Mouse (Mus musculus) myocyte (in vitro differentiated cells): ENCODE measurements at regions not wholly inside any gene's neighbourhood (a gene's known extent, or its start where the extent isn't known, plus 50 kb on each side); places are given as distances from the start of the nearest gene placed in this dataset.

ENCODE experiments used
- H3K27me3 ChIP-seq: one replicate; pipeline ENCODE4 v1.6.1; 2011; ENCODE audit not compliant: control insufficient read depth, insufficient read depth, insufficient read length
- H3K36me3 ChIP-seq: one replicate; pipeline ENCODE4 v1.6.1; 2011; ENCODE audit not compliant: control insufficient read depth, insufficient read depth
- H3K4me2 ChIP-seq: one replicate; pipeline ENCODE4 v1.6.1; 2011; ENCODE audit warnings: low read depth, control low read depth
- H3K4me3 ChIP-seq: one replicate; pipeline ENCODE4 v1.5.1; 2011; ENCODE audit warnings: mild to moderate bottlenecking, control low read depth, moderate library complexity
- H3K79me2 ChIP-seq: one replicate; pipeline ENCODE4 v1.6.1; 2011; ENCODE audit not compliant: control insufficient read depth, insufficient read depth
- H3ac ChIP-seq: one replicate; pipeline ENCODE4 v1.6.1; 2011; ENCODE audit not compliant: control insufficient read depth, insufficient read length
- CEBPB ChIP-seq: IDR thresholded peaks from 2 replicates; pipeline ENCODE4 v1.6.1; 2011; ENCODE audit warnings: mild to moderate bottlenecking, moderate library complexity; ENCODE audit not compliant: poor library complexity, insufficient read depth, severe bottlenecking
- E2F4 ChIP-seq: IDR thresholded peaks from one replicate; pipeline ENCODE4 v1.6.1; 2011; ENCODE audit warnings: mild to moderate bottlenecking, control low read depth, moderate library complexity; ENCODE audit not compliant: insufficient read depth
- MAX ChIP-seq: IDR thresholded peaks from one replicate; pipeline ENCODE4 v1.6.1; 2011; ENCODE audit warnings: low read depth, mild to moderate bottlenecking, control low read depth
- MYOD1 ChIP-seq, 3 experiments: IDR thresholded peaks; one replicate each; pipeline ENCODE4 v1.6.1; 2011; ENCODE audit warnings: control low read depth in 2 of 3, low read depth in 2 of 3, mild to moderate bottlenecking in 2 of 3, moderate library complexity in 1 of 3; ENCODE audit not compliant: insufficient read length in 2 of 3, control insufficient read depth in 1 of 3
- MYOG ChIP-seq, 3 experiments: IDR thresholded peaks; one replicate each; pipeline ENCODE4 v1.6.1; 2011; ENCODE audit warnings: control low read depth in 2 of 3, low read depth in 2 of 3, mild to moderate bottlenecking in 2 of 3; ENCODE audit not compliant: insufficient read length in 2 of 3, control insufficient read depth in 1 of 3, insufficient read depth in 1 of 3
- POLR2A ChIP-seq: IDR thresholded peaks from one replicate; pipeline ENCODE4 v1.6.1; 2011; ENCODE audit warnings: low read depth, mild to moderate bottlenecking, control low read depth, moderate library complexity; ENCODE audit not compliant: insufficient read length
- POLR2AphosphoS2 ChIP-seq: IDR thresholded peaks from one replicate; pipeline ENCODE4 v1.6.1; 2011; ENCODE audit warnings: low read depth, control low read depth; ENCODE audit not compliant: insufficient read length
- REST ChIP-seq: IDR thresholded peaks from one replicate; pipeline ENCODE4 v1.6.1; 2011; ENCODE audit warnings: mild to moderate bottlenecking, control low read depth, moderate library complexity; ENCODE audit not compliant: insufficient read depth, insufficient read length
- SRF ChIP-seq: IDR thresholded peaks from one replicate; pipeline ENCODE4 v1.6.1; 2011; ENCODE audit warnings: low read depth; ENCODE audit not compliant: control insufficient read depth, insufficient read length
- TCF12 ChIP-seq: IDR thresholded peaks from one replicate; pipeline ENCODE4 v1.6.1; 2011; ENCODE audit warnings: mild to moderate bottlenecking, control low read depth; ENCODE audit not compliant: poor library complexity, insufficient read depth, severe bottlenecking
- TCF3 ChIP-seq: IDR thresholded peaks from one replicate; pipeline ENCODE4 v1.6.1; 2011; ENCODE audit warnings: low read depth, control low read depth; ENCODE audit not compliant: insufficient read length
- USF1 ChIP-seq: IDR thresholded peaks from one replicate; pipeline ENCODE4 v1.6.1; 2011; ENCODE audit warnings: low read depth, mild to moderate bottlenecking, control low read depth, moderate library complexity

- Histone ChIP-seq H3K36me3 (no peaks in the 10 kb centered on the region), H3K27me3 (no peaks in the 10 kb centered on the region), H3K4me3 (no peak overlapping the region), H3ac (no peak overlapping the region), H3K79me2 (no peaks in the 10 kb centered on the region), H3K4me2 (no peak overlapping the region)
- TF ChIP-seq MYOG (IDR thresholded peaks at IDR 0.05; ENCODE audit: control insufficient read depth in 1 of 3, insufficient read depth in 1 of 3, insufficient read length in 2 of 3, low read depth in 2 of 3) (no peak), E2F4 (no peak), REST (no peak), POLR2AphosphoS2 (no peak), USF1 (no peak), TCF12 (no peak), SRF (no peak), MYOD1 (IDR thresholded peaks at IDR 0.05; ENCODE audit: control insufficient read depth in 1 of 3, insufficient read length in 2 of 3, low read depth in 2 of 3) (no peak), MAX (no peak), TCF3 (no peak), CEBPB (no peak), POLR2A (no peak)
These were observed 544.1 kb downstream of the D3Ertd751e start for GRCm38 (mm10) chr3:42286471-42286870.

DNA sequence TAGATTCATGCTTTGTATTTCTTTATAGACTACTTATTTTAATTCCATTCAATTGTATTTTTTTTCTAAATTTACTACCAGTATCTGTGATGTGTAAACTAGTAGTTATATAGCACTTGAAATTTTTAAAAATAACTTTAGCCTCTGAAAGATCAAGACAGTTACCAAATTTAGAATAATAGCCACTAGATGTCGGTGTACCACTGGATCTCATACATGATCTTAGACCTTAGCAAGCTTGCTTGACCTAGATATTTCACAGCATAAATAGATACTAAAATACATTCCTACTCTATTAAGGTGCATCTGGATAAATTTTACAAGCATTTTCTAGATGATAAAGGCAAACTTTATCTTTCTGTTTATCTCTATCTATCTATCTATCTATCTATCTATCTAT lies 570.0 kb downstream of the D3Ertd751e start:
- TF ChIP-seq MAX (no peak), TCF12 (no peak), CEBPB (no peak), MYOG (IDR thresholded peaks at IDR 0.05; ENCODE audit: control insufficient read depth in 1 of 3, insufficient read depth in 1 of 3, insufficient read length in 2 of 3, low read depth in 2 of 3) (no peak), POLR2A (no peak), MYOD1 (IDR thresholded peaks at IDR 0.05; ENCODE audit: control insufficient read depth in 1 of 3, insufficient read length in 2 of 3, low read depth in 2 of 3) (no peak), TCF3 (no peak), SRF (no peak), E2F4 (no peak), USF1 (no peak), POLR2AphosphoS2 (no peak), REST (no peak)
- H3K4me3 ChIP-seq, result no peak overlapping the region
- no peaks in the 10 kb centered on the region for H3K27me3 ChIP-seq
- H3ac ChIP-seq, result no peak overlapping the region
- no peaks in the 10 kb centered on the region for H3K36me3 ChIP-seq
- no peak overlapping the region for H3K4me2 ChIP-seq
- no peaks in the 10 kb centered on the region for H3K79me2 ChIP-seq

DNA sequence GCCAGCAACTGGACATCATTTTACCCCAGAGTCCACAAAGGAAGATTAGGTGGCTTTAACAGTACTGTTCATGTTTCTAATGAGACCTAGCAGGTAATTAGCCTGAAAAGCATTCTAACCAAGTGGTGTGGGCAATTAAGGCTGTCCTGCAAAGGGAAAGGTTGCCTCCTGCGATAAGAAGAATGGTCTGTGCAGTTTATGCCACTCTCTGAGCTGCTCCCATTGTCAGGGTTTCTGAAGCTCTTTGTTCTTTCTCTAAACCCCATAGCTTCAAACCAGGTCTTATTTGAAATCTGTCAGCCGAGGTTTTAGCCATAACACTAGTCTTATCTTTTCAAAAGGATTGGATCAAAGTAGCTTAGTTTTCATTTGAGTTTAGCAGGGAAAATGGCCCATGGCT lies 585.3 kb downstream of the D3Ertd751e start:
- Histone ChIP-seq H3K36me3 (no peaks in the 10 kb centered on the region), H3K27me3 (no peaks in the 10 kb centered on the region), H3K79me2 (no peaks in the 10 kb centered on the region), H3K4me3 (no peak overlapping the region), H3K4me2 (no peak overlapping the region), H3ac (no peak overlapping the region)
- no peak for TF ChIP-seq TCF3
- no peak for TF ChIP-seq MYOG (IDR thresholded peaks at IDR 0.05; ENCODE audit: control insufficient read depth in 1 of 3, insufficient read depth in 1 of 3, insufficient read length in 2 of 3, low read depth in 2 of 3)
- TF ChIP-seq CEBPB, result no peak
- no peak for TF ChIP-seq MYOD1 (IDR thresholded peaks at IDR 0.05; ENCODE audit: control insufficient read depth in 1 of 3, insufficient read length in 2 of 3, low read depth in 2 of 3)
- no peak for TF ChIP-seq E2F4
- no peak for TF ChIP-seq POLR2A
- no peak for TF ChIP-seq USF1
- TF ChIP-seq TCF12, result no peak
- no peak for TF ChIP-seq REST
- no peak for TF ChIP-seq SRF

GRCm38 (mm10) chr3:42342806-42343205 lies 600.4 kb downstream of the D3Ertd751e start:
- Histone ChIP-seq H3K79me2 (no peaks in the 10 kb centered on the region), H3K4me2 (no peak overlapping the region), H3K4me3 (no peak overlapping the region), H3K27me3 (no peaks in the 10 kb centered on the region), H3K36me3 (no peaks in the 10 kb centered on the region), H3ac (no peak overlapping the region)
- no peak for TF ChIP-seq MYOD1 (IDR thresholded peaks at IDR 0.05; ENCODE audit: control insufficient read depth in 1 of 3, insufficient read length in 2 of 3, low read depth in 2 of 3)
- no peak for TF ChIP-seq TCF12
- TF ChIP-seq REST, result no peak
- no peak for TF ChIP-seq POLR2AphosphoS2
- TF ChIP-seq MAX, result no peak
- TF ChIP-seq SRF, result no peak

GRCm38 (mm10) chr3:42376785-42377184 lies 634.4 kb downstream of the D3Ertd751e start:
- no peak overlapping the region for H3K4me3 ChIP-seq
- no peaks in the 10 kb centered on the region for H3K27me3 ChIP-seq
- no peaks in the 10 kb centered on the region for H3K36me3 ChIP-seq
- no peak overlapping the region for H3K4me2 ChIP-seq
- TF ChIP-seq TCF3 (no peak), MAX (no peak), SRF (no peak), E2F4 (no peak), MYOD1 (IDR thresholded peaks at IDR 0.05; ENCODE audit: control insufficient read depth in 1 of 3, insufficient read length in 2 of 3, low read depth in 2 of 3) (no peak), TCF12 (no peak), CEBPB (no peak), USF1 (no peak), MYOG (IDR thresholded peaks at IDR 0.05; ENCODE audit: control insufficient read depth in 1 of 3, insufficient read depth in 1 of 3, insufficient read length in 2 of 3, low read depth in 2 of 3) (no peak), POLR2A (no peak), POLR2AphosphoS2 (no peak), REST (no peak)
- H3K79me2 ChIP-seq, result no peaks in the 10 kb centered on the region
- no peak overlapping the region for H3ac ChIP-seq
